Mouse (Mus musculus) heart, embryonic 13.5 days (tissue): ENCODE results near the gene Trmt11. TPM values are rescaled to one million over a fixed set of nuclear protein-coding genes. Genes with fewer than 3 reads are reported as not detected.
"Not testable (repeated sequence)": the region's sequence is repeated elsewhere in the genome, so short reads cannot be mapped to it uniquely, and the experiment has no call there.

Experiments used
- ATAC-seq: fragments of 200-750 bp; cut with Nextera tagmentation; 2 replicates; pipeline ENCODE4 v1.8.0; 2017; ENCODE audit warnings: moderate TSS enrichment; ENCODE audit not compliant: insufficient number of reproducible peaks, low FRiP score, low TSS enrichment; ENCODE audit errors: extremely low read depth
- H3K27ac ChIP-seq: fragments of 300-500 bp; sonication (generic); replicated peaks from 2 replicates; pipeline ENCODE4 v1.5.1; 2015; ENCODE audit warnings: moderate library complexity, mild to moderate bottlenecking, inconsistent platforms
- H3K27me3 ChIP-seq: fragments of 300-500 bp; sonication (generic); replicated peaks from 2 replicates; pipeline ENCODE4 v1.6.1; 2015; ENCODE audit warnings: mild to moderate bottlenecking, inconsistent platforms
- H3K36me3 ChIP-seq: fragments of 300-500 bp; sonication (generic); 2 replicates; pipeline ENCODE4 v1.6.1; 2015; ENCODE audit warnings: mild to moderate bottlenecking, inconsistent platforms
- H3K4me1 ChIP-seq: fragments of 300-500 bp; sonication (generic); 2 replicates; pipeline ENCODE4 v1.6.1; 2015; ENCODE audit warnings: inconsistent platforms
- H3K4me2 ChIP-seq: fragments of 300-500 bp; sonication (generic); 2 replicates; pipeline ENCODE4 v1.6.1; 2015; ENCODE audit warnings: inconsistent platforms, mild to moderate bottlenecking, moderate library complexity
- H3K4me3 ChIP-seq: fragments of 300-500 bp; sonication (generic); 2 replicates; pipeline ENCODE4 v1.5.1; 2015; ENCODE audit warnings: moderate library complexity, mild to moderate bottlenecking, inconsistent platforms
- H3K9ac ChIP-seq: fragments of 300-500 bp; sonication (generic); 2 replicates; pipeline ENCODE4 v1.6.1; 2015; ENCODE audit warnings: inconsistent platforms, mild to moderate bottlenecking, moderate library complexity
- H3K9me3 ChIP-seq: fragments of 300-500 bp; sonication (generic); 2 replicates; pipeline ENCODE4 v1.6.1; 2016; ENCODE audit warnings: inconsistent platforms
- WGBS: fragments of 180-500 bp; shearing (Covaris S2); methylation state at CpG from one replicate; pipeline ENCODE4 v1.1.7; 2015; ENCODE audit warnings: mixed read lengths; 5-methylcytosine and 5-hydroxymethylcytosine counted together
- polyA plus RNA-seq: library from polyadenylated mRNA; unstranded; fragments of >200 nt; fragmentation: Nextera tagmentation; extraction: Ambion mirVana; gene quantifications from 2 replicates; pipeline ENCODE4 v1.2.1, GENCODE M21; 2015

Trmt11 gene
- polyA plus RNA-seq, 1 experiment from 2014 or later: 17.9 TPM

GRCm38 (mm10) chr10:30504736-30505135, 95.8 kb downstream of the Trmt11 start:
- 71% methylated on average over 2 of the region's 2 CpGs for WGBS
- H3K4me2 ChIP-seq: no peak overlapping the region
- H3K9me3 ChIP-seq: no peaks in the 10 kb centered on the region
- H3K4me3 ChIP-seq: no peak overlapping the region
- no peak for ATAC-seq
- no peaks in the 10 kb centered on the region for H3K27me3 ChIP-seq
- no peaks in the 10 kb centered on the region for H3K4me1 ChIP-seq
- no peak overlapping the region for H3K9ac ChIP-seq
- H3K36me3 ChIP-seq: no peaks in the 10 kb centered on the region
- H3K27ac ChIP-seq: no peak overlapping the region

- 61% methylated on average over 2 of the region's 2 CpGs for WGBS
These were observed 97.4 kb downstream of the Trmt11 start for GRCm38 (mm10) chr10:30503168-30503567.

GRCm38 (mm10) chr10:30502718-30503117, 97.8 kb downstream of the Trmt11 start:
- Histone ChIP-seq H3K27ac (no peak overlapping the region), H3K9me3 (no peaks in the 10 kb centered on the region), H3K36me3 (no peaks in the 10 kb centered on the region), H3K9ac (no peak overlapping the region), H3K4me2 (no peak overlapping the region), H3K4me1 (no peaks in the 10 kb centered on the region), H3K27me3 (no peaks in the 10 kb centered on the region), H3K4me3 (no peak overlapping the region)
- 76% methylated on average over 1 of the region's 1 CpGs for WGBS
- no peak for ATAC-seq

More at GRCm38 (mm10) chr10:30503168-30503567, 97.4 kb downstream of the Trmt11 start:
- H3K4me1 ChIP-seq: no peaks in the 10 kb centered on the region
- H3K27ac ChIP-seq: no peak overlapping the region
- no peak overlapping the region for H3K4me2 ChIP-seq
- no peaks in the 10 kb centered on the region for H3K36me3 ChIP-seq
- no peak overlapping the region for H3K9ac ChIP-seq
- no peaks in the 10 kb centered on the region for H3K27me3 ChIP-seq
- H3K4me3 ChIP-seq: no peak overlapping the region
- no peaks in the 10 kb centered on the region for H3K9me3 ChIP-seq
- no peak for ATAC-seq

DNA sequence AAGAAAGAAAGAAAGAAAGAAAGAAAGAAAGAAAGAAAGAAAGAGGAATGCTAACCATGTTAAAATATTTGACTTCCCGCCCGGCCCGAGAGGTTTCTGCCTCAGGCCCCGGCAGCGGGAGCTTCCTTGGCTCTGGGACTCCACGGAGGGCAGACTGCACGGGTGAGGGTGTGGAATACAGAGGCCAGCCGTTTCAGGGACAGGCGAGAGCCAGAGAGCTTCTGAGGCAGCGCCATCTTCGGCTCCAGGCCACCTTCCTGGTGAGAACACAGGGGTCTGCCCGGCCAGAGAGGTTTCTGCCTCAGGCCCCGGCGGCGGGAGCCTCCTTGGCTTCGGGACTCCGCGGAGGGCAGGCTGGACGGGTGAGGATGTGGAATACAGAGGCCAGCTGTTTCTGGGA, 102.3 kb downstream of the Trmt11 start:
- H3K27me3 ChIP-seq, H3K4me3 ChIP-seq, H3K9ac ChIP-seq, H3K4me1 ChIP-seq, H3K27ac ChIP-seq, H3K36me3 ChIP-seq, H3K4me2 ChIP-seq, H3K9me3 ChIP-seq, ATAC-seq: not testable (repeated sequence)
- WGBS: 67% methylated on average over 19 of the region's 19 CpGs

Other genes with a start within 250 kb of the Trmt11 start
- gene Hint3, start 28.9 kb upstream of the Trmt11 start, polyA plus RNA-seq: 25.2 and 26.9 TPM in 2 replicates
- 7.1 and 7.2 TPM in 2 replicates for gene Ncoa7, start 202.6 kb upstream of the Trmt11 start, polyA plus RNA-seq
- 39.7 and 41.2 TPM in 2 replicates for gene Hey2, start 242.1 kb upstream of the Trmt11 start, polyA plus RNA-seq